Mouse (Mus musculus) E14TG2a.4 (cell line): Measurements from ENCODE around the gene Mylk2.

Experiments
- CTCF ChIP-seq: conservative IDR thresholded peaks from 2 replicates; pipeline ENCODE4 v1.5.1; 2014; ENCODE audit warnings: low read length
- NANOG ChIP-seq: IDR thresholded peaks from 2 replicates; pipeline ENCODE4 v1.6.1; 2014; ENCODE audit warnings: borderline replicate concordance, low read length, mixed read lengths

DNA sequence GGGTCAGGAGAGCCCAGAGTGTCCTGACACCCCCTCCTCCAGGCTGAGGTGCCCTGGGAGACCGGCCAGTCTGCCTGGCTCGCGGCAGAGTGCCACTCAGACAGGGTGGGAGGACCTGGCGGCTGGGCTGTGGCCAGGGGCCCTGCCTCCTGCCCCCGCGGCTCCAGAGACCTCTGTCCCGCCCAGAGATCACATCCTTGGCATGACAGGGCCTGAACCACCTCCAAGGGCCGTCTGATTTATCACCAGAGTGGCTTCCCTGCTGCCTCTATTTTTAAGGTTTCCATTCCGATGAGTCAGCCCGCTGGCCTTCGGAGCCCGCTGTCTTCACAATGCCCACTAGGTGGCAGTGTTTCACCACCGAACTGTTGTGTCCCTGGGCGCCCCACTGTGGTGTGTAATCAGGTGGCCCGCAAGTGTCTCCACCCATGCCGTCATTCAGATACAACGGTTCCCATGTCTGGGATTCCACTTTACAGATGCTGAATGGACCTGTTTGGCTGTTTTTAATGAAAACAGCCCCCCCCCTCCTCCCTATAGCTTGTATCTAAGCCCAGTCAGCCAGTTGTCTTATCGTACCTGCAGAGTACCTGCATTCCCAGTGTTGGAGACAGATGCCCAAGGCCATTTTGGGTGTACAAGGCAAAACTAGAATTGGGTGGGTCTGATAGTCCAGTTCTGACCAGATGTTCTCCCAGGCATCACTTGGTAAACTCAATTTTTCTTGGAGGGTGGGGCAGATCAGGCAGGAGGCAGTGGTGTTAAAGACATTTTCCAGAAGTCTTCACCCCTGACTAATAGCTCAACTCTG is 3.4 kb downstream of the Mylk2 start:
- TF ChIP-seq CTCF (peak; percentile 71), NANOG (no peak)
